Mouse (Mus musculus) stomach, postnatal 0 days (tissue): ENCODE measurements around the gene Cbx6.

Experiments
- CTCF ChIP-seq: IDR thresholded peaks from 2 replicates; pipeline ENCODE4 v1.5.1; 2016; ENCODE audit warnings: antibody characterized with exemption, low read depth, mild to moderate bottlenecking, moderate library complexity
- EP300 ChIP-seq: optimal IDR thresholded peaks from 2 replicates; pipeline ENCODE3; 2016; ENCODE audit warnings: antibody characterized with exemption

DNA sequence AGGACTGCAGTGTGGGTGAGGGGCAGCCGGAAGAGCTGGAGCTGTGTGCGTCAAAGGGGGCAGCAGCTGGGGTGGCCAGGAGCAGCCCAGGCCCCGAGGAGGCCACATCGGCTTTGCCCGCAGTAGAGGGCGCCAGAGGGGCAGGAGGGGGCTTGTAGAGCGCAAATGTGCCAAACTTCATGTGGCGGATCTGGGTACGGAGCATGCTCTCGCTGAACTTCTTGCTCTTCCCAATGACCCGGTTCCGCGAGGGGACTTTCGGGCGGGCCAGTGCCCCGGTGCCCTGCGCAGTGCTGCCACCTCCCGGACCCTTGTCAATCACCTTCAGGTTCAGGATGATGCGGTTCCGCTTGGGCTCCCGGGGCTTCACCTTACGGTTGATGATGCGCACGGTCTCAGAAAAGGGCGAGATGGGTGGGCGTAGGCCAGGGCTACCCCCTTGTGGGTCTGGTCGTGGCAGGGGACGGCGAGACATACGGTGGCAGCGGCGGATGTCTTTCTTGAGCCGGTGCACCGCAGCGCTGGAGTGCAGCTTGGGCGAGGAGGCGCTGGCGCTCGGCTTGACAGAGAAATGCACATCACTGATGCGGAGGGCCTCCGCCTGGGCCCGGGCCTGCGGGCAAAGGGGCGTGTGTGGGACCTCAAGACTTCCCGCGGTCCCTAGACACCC lies 6.0 kb downstream of the Cbx6 start:
- TF ChIP-seq EP300 (no peak), CTCF (peak; percentile 65)
